Mouse (Mus musculus) cerebellum, postnatal 36 days (tissue): ENCODE data around the gene Ptprk.
A peak's percentile ranks its signal among the peaks of the same experiment; 100 is the strongest.

ENCODE experiments used
- DNase-seq, 2 experiments: peaks; one replicate each; pipeline ENCODE4 v3.0.0; 2021 to 2022; ENCODE audit warnings: mixed read lengths in 2 of 2

The Ptprk gene

GRCm38 (mm10) chr10:28193630-28194029, 119.0 kb downstream of the Ptprk start:
- DNase-seq: no peak

- DNase-seq: no peak
Observed at GRCm38 (mm10) chr10:28200609-28201008, 126.0 kb downstream of the Ptprk start.

- no peak for DNase-seq
Observed at GRCm38 (mm10) chr10:28209394-28209793, 134.8 kb downstream of the Ptprk start.

- DNase-seq: no peak
Observed at GRCm38 (mm10) chr10:28212083-28212482, 137.5 kb downstream of the Ptprk start.

- DNase-seq: peak; percentile 64 to 65
Observed at GRCm38 (mm10) chr10:28215153-28215552, 140.5 kb downstream of the Ptprk start.

GRCm38 (mm10) chr10:28223602-28224001, 149.0 kb downstream of the Ptprk start:
- no peak for DNase-seq

GRCm38 (mm10) chr10:28224376-28224775, 149.8 kb downstream of the Ptprk start:
- DNase-seq: no peak

GRCm38 (mm10) chr10:28225536-28226075, 151.0 kb downstream of the Ptprk start:
- no peak for DNase-seq

- DNase-seq: no peak
Observed at GRCm38 (mm10) chr10:28227732-28228131, 153.1 kb downstream of the Ptprk start.

- no peak for DNase-seq
Observed at GRCm38 (mm10) chr10:28228208-28228607, 153.6 kb downstream of the Ptprk start.

- DNase-seq: no peak
Observed at GRCm38 (mm10) chr10:28232273-28233167, 157.9 kb downstream of the Ptprk start.

- no peak for DNase-seq
Observed at GRCm38 (mm10) chr10:28249047-28249446, 174.4 kb downstream of the Ptprk start.

- DNase-seq: no peak
Observed at GRCm38 (mm10) chr10:28251385-28251784, 176.8 kb downstream of the Ptprk start.

- no peak for DNase-seq
Observed at GRCm38 (mm10) chr10:28260651-28261050, 186.0 kb downstream of the Ptprk start.

- DNase-seq: no peak
Observed at GRCm38 (mm10) chr10:28262159-28262558, 187.5 kb downstream of the Ptprk start.

GRCm38 (mm10) chr10:28263546-28263945, 188.9 kb downstream of the Ptprk start:
- DNase-seq: no peak

- no peak for DNase-seq
Observed at GRCm38 (mm10) chr10:28270273-28270672, 195.7 kb downstream of the Ptprk start.

GRCm38 (mm10) chr10:28271729-28272606, 197.3 kb downstream of the Ptprk start:
- no peak for DNase-seq

GRCm38 (mm10) chr10:28278757-28279156, 204.1 kb downstream of the Ptprk start:
- DNase-seq: no peak

GRCm38 (mm10) chr10:28297531-28297930, 222.9 kb downstream of the Ptprk start:
- DNase-seq: no peak

GRCm38 (mm10) chr10:28299207-28299606, 224.6 kb downstream of the Ptprk start:
- DNase-seq: no peak

- DNase-seq: no peak
Observed at GRCm38 (mm10) chr10:28303856-28304255, 229.2 kb downstream of the Ptprk start.

- DNase-seq: no peak
Observed at GRCm38 (mm10) chr10:28304292-28304875, 229.8 kb downstream of the Ptprk start.
